Mouse (Mus musculus) frontal cortex, postnatal 14 days (tissue): ENCODE results near the gene Hddc3.

ENCODE experiments used
- DNase-seq, 2 experiments: peaks; one replicate each; pipeline ENCODE4 v3.0.0; 2022; ENCODE audit warnings: low spot score in 2 of 2

Gene Hddc3

DNA sequence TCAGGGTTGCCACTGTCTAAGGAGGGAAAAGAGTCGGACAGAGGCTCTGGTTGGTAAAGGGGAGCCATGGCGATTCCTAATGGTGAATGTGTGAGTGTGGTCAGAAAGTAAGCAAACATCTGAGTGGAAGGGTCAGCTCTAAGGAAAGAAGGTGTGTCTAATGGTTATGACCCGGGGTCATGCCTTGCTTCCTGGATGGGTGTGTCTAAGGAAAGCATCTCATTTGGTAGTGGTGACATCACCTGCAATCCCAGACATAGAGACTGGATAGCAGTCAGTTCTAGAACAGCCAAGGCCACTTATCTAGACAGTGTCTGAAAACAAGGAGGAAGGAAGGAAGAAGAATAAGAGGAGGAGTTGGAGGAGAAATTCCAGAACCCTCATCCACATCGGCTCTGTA, 8.1 kb upstream of the Hddc3 start:
- no peak for DNase-seq

GRCm38 (mm10) chr7:80336932-80337331, 6.0 kb upstream of the Hddc3 start:
- no peak for DNase-seq

DNA sequence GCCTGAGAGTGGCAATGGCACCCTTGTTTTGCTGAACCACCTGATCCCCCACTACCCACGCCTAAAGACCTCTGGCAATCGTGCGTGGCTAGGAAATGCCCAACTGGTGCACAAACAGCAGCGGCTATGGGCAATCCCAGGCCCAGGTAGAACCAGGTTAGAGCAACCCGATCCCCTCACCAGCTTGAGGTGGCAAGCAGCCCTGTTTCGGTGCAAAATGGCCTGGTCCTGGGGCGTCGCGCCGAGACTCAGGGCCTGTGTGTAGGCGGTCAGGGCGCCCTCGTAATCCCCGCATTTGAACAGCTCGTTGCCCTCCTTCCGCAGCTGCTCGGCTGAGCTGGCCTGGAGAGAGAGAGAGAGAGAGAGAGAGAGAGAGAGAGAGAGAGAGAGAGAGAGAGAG, 3.5 kb upstream of the Hddc3 start:
- DNase-seq: no peak

DNA sequence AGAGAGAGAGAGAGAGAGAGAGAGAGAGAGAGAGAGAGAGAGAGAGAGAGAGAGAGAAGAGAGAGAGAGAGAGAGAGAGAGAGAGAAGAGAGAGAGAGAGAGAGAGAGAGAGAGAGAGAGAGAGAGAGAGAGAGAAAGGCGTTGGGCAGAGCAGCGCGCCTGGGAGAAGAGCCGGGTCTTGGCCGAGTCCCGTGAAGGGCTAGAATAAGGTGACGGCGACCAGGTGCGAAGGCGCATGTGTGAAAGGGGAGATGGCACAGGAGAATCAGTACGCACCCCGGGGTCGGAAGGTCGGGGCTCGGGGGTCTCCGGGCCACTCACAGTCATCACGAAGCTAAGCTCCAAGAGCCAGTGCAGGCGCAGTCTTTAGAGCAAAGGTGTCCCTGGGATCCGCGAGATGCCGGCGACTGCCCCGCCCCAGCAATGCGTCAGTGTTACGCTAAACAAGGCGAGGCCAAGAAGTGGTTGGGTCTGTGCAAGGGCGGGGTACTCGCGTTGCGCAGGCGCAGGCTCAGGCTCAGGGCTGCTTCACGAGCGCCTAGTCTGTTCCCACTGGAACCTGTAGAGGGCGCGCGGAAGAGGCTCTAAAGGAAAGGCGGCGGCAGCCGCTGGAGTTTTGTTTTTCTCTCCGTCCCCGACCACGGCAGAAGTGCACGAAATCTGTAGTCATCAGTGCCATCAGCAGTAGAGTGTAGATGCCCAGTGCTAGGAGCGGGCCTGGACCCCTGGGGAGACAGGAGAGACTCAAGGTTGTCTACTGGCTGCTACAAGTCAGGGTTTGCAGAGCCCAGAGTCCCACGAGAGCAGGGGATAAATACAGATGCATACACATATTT, 2.9 kb upstream of the Hddc3 start:
- DNase-seq: peak; percentile 95 to 96

DNA sequence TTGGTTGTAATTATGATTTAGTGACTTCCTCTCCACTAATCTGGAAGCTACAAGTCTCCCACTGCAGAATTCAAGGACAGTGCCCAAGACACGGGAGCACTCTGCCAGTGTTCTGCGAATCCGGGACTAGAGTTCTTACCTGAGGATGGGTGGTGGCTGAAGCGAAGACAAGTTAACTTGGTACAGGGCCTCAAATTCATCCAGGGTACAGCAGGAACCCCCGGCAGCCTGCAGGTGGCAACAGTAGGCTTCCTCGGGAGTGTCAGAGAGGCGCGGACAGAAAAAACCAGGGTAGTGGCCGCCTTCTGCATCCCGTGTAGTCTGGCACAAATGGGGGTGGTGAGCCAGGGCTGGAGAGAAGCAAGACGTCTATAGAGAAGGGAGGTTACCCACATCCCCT, 2.1 kb upstream of the Hddc3 start, which contains the start of gene Unc45a:
TSS of gene Unc45a (minus strand) at position 213 of the 400 bp plus-strand sequence.
- peak; percentile 50 to 52 for DNase-seq

- DNase-seq: no peak
Measured at GRCm38 (mm10) chr7:80341793-80342192, 1.1 kb upstream of the Hddc3 start.

DNA sequence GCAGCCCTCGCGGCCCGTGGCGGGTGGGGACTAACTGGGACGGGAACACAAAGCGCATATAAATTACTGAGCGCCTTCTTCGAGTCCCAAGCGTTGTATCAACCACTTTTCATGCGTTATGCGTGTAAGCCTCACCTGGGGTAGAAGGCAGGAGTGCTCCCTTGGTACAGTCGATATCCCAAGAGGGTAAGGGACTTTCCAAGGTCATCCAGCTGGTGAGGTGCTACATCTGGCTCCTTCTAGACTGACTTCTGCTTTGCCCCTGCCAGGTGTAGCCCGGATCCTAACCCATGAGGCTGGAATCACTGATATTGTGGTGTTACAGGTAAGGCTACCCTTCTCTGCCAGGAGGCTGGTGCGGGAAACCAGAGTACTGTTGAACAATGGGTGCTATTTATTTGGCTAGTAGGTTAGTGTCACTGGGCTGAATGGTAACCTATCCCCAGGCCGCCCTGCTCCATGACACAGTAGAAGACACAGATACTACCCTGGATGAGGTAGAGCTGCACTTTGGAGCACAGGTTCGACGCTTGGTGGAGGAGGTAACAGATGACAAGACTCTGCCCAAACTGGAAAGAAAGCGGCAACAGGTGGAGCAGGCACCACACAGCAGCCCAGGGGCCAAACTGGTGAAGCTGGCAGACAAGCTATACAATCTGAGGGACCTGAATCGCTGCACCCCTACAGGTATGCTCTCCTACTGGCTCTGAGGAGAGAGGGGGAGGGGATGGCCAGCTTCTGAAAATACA, 540 bp downstream of the Hddc3 start:
- DNase-seq: no peak

GRCm38 (mm10) chr7:80346173-80346572, 3.3 kb downstream of the Hddc3 start:
- DNase-seq: no peak

DNA sequence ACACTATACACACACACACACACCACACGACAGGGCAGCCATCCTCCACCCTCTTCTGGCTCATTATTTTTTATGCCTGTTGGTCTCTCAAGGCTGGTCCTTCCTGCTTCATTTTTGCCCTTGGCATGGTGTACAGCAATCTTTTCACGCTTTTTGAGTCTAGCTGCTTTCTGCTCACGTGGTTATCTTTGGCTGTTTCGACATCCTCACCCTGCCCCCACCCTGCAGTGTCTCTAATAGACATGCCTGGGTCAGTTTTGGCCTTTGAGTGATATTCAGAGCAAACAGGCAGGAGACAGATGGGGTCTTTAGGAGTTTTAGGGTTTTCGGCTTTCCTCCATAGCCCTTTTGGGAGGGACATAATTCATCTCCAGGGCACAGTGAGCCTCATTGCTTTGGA, 3.9 kb downstream of the Hddc3 start:
- DNase-seq: no peak

GRCm38 (mm10) chr7:80347670-80348586, 5.0 kb downstream of the Hddc3 start:
- no peak for DNase-seq

DNA sequence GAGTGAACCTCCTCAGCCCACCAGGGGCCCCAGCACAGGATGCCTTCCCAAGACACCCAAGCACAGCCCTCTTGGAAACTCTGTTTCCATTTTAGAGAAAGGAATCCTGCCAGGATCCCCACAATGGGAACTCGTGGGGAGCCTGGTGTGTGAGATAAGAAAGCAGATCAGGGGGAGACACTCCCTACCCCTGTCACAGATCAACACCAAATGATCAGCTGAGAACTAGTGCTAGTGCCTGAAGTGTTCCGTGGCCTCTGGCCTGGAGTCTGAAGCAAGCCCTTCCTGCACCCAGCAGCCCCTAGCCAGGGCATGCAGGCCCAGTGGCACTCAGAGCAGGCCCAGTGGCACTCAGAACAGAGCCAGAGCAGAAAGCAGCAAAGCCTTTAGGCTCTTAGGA, 7.9 kb downstream of the Hddc3 start:
- DNase-seq: no peak

DNA sequence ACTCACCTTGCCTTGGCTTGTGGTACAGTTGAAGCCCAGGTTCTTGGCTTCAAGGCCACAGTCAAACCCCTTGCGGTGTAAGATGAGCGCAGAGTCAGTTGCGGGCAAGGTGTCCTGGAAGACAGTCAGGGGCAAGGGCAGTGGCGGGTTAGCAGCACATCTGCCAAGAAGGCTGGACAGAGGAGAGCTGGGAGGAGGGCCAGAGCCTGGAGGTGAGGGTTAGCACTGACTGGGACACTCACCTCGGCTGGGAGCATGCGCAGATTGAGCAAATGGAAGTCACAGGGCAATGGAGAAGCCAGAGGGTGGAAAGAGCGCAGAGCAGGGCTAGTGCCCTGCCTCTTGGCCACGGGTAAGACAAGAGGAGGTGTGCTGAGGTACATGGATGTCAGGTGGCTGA, 10.0 kb downstream of the Hddc3 start:
- no peak for DNase-seq

GRCm38 (mm10) chr7:80356351-80356750, 13.4 kb downstream of the Hddc3 start:
- DNase-seq: no peak

GRCm38 (mm10) chr7:80357156-80357555, 14.3 kb downstream of the Hddc3 start:
- DNase-seq: no peak

GRCm38 (mm10) chr7:80358039-80358438, 15.1 kb downstream of the Hddc3 start:
- DNase-seq: no peak

DNA sequence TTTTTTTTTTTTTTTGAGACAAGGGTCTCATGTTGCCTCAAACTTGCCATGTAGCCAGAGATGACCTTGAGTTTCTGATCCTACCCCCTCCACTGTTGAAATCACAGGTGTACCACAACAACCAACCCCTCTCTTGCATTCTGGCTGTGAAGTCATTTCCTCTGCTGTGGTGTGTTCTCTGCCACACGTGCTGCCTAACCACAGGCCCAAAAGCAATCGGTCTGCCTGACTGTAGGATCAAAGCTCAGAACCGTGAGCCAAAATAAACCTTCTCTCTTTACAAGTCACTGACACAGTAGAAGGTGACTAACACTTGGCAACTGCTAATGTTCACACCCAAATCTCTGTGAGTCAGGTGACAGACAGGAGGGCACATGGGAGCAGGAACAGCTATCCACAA, 17.5 kb downstream of the Hddc3 start:
- no peak for DNase-seq

- DNase-seq: no peak
Measured at GRCm38 (mm10) chr7:80365759-80366158, 22.9 kb downstream of the Hddc3 start.

GRCm38 (mm10) chr7:80367232-80367631, 24.3 kb downstream of the Hddc3 start:
- no peak for DNase-seq

- no peak for DNase-seq
Measured at GRCm38 (mm10) chr7:80368009-80368408, 25.1 kb downstream of the Hddc3 start.

GRCm38 (mm10) chr7:80368635-80369421, 25.9 kb downstream of the Hddc3 start:
- DNase-seq: no peak

DNA sequence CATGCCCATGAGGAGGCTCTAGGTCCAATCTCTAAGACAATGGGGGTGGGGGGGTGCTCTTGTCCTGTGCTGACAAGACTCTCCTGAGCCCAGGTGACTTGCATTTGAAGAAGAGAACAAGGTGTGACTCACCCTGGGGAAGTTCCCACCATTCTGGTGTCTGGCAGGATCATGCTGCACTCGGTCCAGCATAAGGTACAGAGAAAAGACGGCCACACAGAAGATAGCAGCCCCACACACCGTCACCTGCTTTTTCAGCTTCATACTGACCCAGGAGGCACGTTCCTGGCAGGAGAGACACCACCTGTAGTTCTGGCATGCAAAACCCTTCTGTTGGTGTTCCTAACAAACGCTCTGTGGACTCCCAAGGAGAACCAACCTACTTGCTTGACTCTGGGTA, 26.6 kb downstream of the Hddc3 start:
- DNase-seq: no peak
